In the genomic region with DNA sequence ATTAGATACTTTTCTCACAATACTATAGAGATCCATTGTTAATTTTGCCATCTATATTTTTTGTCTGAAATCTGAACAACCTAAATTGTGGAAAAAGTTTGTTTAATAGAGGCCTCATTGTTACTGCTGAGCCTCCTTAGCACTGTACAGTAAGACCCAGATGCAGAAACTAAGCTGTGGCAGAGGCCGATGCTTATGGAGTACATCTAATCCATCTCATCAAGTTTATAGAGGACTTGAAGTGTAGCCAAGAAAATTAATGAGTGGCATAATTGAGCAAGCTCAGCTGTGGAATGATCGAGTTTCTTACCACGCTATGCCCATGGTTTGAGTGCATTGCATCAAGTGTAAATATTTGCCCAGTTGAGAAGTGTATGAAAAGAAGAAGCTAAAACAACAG, we compare ENCODE assay signal across 29 mouse cellular contexts.
DNase-seq lines count a peak whose midpoint lies in the region; ATAC-seq and TF ChIP-seq lines count a peak whose summit lies in the region.
"Had no signal": no experiment of that assay in that cellular context is flagged by ENCODE, and none has a peak within 500 bp of the region (broad histone marks: within the 10 kb centered on the region; RNA-seq: fewer than 3 reads in every experiment).

No protein-coding gene starts in this region.

- H3K79me2 ChIP-seq in heart, adult 2 months (replicated peaks; ENCODE audit: control insufficient read depth, insufficient read depth, low read length): no peaks in the 10 kb centered on the region

- H3K27ac ChIP-seq in hindbrain, embryonic 14.5 days: no peak overlapping the region
- H3K27ac ChIP-seq in hindbrain, postnatal 0 days: no peak overlapping the region
- no peak overlapping the region for H3K27ac ChIP-seq in midbrain, postnatal 0 days (ENCODE audit: low read depth, low read length)
- H3K27ac ChIP-seq in midbrain, embryonic 10.5 days (replicated peaks): no peak overlapping the region
- H3K27ac ChIP-seq in forebrain, embryonic 16.5 days (ENCODE audit: low read length): no peak overlapping the region
- H3K27ac ChIP-seq in heart, adult 2 months: no peak overlapping the region
- H3K27ac ChIP-seq: heart, embryonic 10.5 days; heart, embryonic 15.5 days; hindbrain, embryonic 12.5 days; kidney, embryonic 15.5 days; layer of hippocampus, adult 2 months; left cerebral cortex, adult 2 months; liver, embryonic 14.5 days; macrophage; midbrain, embryonic 15.5 days; neural tube, embryonic 13.5 days had no signal

- TF ChIP-seq CTCF in hindbrain, postnatal 0 days (IDR thresholded peaks at IDR 0.05; ENCODE audit: low read depth): no peak
- no peak for TF ChIP-seq CTCF in midbrain, postnatal 0 days (IDR thresholded peaks at IDR 0.05)
- no peak for TF ChIP-seq CTCF in heart, adult 2 months (IDR thresholded peaks at IDR 0.05)

- H3K36me3 ChIP-seq in hindbrain, embryonic 14.5 days (replicated peaks; ENCODE audit: control insufficient read depth, insufficient read depth): no peaks in the 10 kb centered on the region
- H3K36me3 ChIP-seq in hindbrain, postnatal 0 days (ENCODE audit: insufficient read depth, low read length): no peaks in the 10 kb centered on the region
- H3K36me3 ChIP-seq in midbrain, postnatal 0 days (ENCODE audit: insufficient read depth, low read length): no peaks in the 10 kb centered on the region
- H3K36me3 ChIP-seq in midbrain, embryonic 10.5 days: no peaks in the 10 kb centered on the region
- H3K36me3 ChIP-seq in forebrain, embryonic 16.5 days (ENCODE audit: control insufficient read depth, insufficient read depth): no peaks in the 10 kb centered on the region
- H3K36me3 ChIP-seq in heart, adult 2 months (ENCODE audit: control insufficient read depth, insufficient read depth, low read length): no peaks in the 10 kb centered on the region; the same call in 1 of the 2 replicates
- H3K36me3 ChIP-seq: heart, embryonic 15.5 days; hindbrain, embryonic 12.5 days; midbrain, embryonic 15.5 days; neural tube, embryonic 13.5 days had no signal

- H3K9me3 ChIP-seq in hindbrain, embryonic 14.5 days (ENCODE audit: control insufficient read depth, low read length): no peaks in the 10 kb centered on the region
- no peaks in the 10 kb centered on the region for H3K9me3 ChIP-seq in hindbrain, postnatal 0 days (ENCODE audit: low read length)
- no peaks in the 10 kb centered on the region for H3K9me3 ChIP-seq in midbrain, postnatal 0 days (ENCODE audit: low read length)
- H3K9me3 ChIP-seq in midbrain, embryonic 10.5 days (replicated peaks): no peaks in the 10 kb centered on the region
- no peaks in the 10 kb centered on the region for H3K9me3 ChIP-seq in forebrain, embryonic 16.5 days (ENCODE audit: control insufficient read depth, low read length)
- H3K9me3 ChIP-seq: heart, embryonic 10.5 days; heart, embryonic 15.5 days; hindbrain, embryonic 12.5 days; kidney, embryonic 15.5 days; midbrain, embryonic 15.5 days; neural tube, embryonic 13.5 days had no signal

- no peak for TF ChIP-seq EP300 in heart, adult 2 months (IDR thresholded peaks at IDR 0.05; ENCODE audit: insufficient read depth, low read depth, low read length)

- H3K4me3 ChIP-seq in hindbrain, embryonic 14.5 days (replicated peaks; ENCODE audit: low read length): no peak overlapping the region
- H3K4me3 ChIP-seq in hindbrain, postnatal 0 days (ENCODE audit: low read length): no peak overlapping the region
- no peak overlapping the region for H3K4me3 ChIP-seq in midbrain, postnatal 0 days (ENCODE audit: low read depth, low read length)
- H3K4me3 ChIP-seq in midbrain, embryonic 10.5 days: no peak overlapping the region
- no peak overlapping the region for H3K4me3 ChIP-seq in forebrain, embryonic 16.5 days (replicated peaks; ENCODE audit: low read length)
- no peak overlapping the region for H3K4me3 ChIP-seq in heart, adult 2 months
- H3K4me3 ChIP-seq: heart, embryonic 10.5 days; heart, embryonic 15.5 days; hindbrain, embryonic 12.5 days; kidney, embryonic 15.5 days; layer of hippocampus, adult 2 months; left cerebral cortex, adult 2 months; midbrain, embryonic 15.5 days; myocyte; neural tube, embryonic 13.5 days had no signal

- no peak overlapping the region for H3K4me2 ChIP-seq in hindbrain, embryonic 14.5 days (replicated peaks)
- no peak overlapping the region for H3K4me2 ChIP-seq in hindbrain, postnatal 0 days (ENCODE audit: low read depth, low read length)
- H3K4me2 ChIP-seq in midbrain, postnatal 0 days (ENCODE audit: low read depth, low read length, poor library complexity, severe bottlenecking): no peak overlapping the region
- H3K4me2 ChIP-seq in forebrain, embryonic 16.5 days (ENCODE audit: low read length): no peak overlapping the region
- H3K4me2 ChIP-seq: heart, embryonic 15.5 days; hindbrain, embryonic 12.5 days; kidney, embryonic 15.5 days; midbrain, embryonic 15.5 days; neural tube, embryonic 13.5 days had no signal

- ATAC-seq in hindbrain, embryonic 14.5 days (ENCODE audit: low FRiP score): peak; percentile 55; the same call in 1 of the 2 replicates
- no peak for ATAC-seq in hindbrain, postnatal 0 days
- no peak for ATAC-seq in midbrain, postnatal 0 days (ENCODE audit: low FRiP score)
- peak; percentile 55; the same call in 1 of the 2 replicates for ATAC-seq in forebrain, embryonic 16.5 days
- ATAC-seq: CD4-positive, CD25-positive, alpha-beta regulatory T cell, adult 4 months; intestine, postnatal 0 days; midbrain, embryonic 15.5 days had no signal

- WGBS in hindbrain, embryonic 14.5 days: 63% methylated on average over 3 of the region's 3 CpGs
- WGBS in hindbrain, postnatal 0 days: 42% methylated on average over 3 of the region's 3 CpGs
- 82% methylated on average over 3 of the region's 3 CpGs for WGBS in midbrain, postnatal 0 days
- WGBS in midbrain, embryonic 10.5 days: 84% methylated on average over 3 of the region's 3 CpGs
- WGBS in forebrain, embryonic 16.5 days: 22% methylated on average over 3 of the region's 3 CpGs
- 85% methylated on average over 3 of the region's 3 CpGs for WGBS in heart, adult 2 months

- no peaks in the 10 kb centered on the region for H3K4me1 ChIP-seq in hindbrain, embryonic 14.5 days (replicated peaks; ENCODE audit: control insufficient read depth, insufficient read depth, low read length)
- no peaks in the 10 kb centered on the region for H3K4me1 ChIP-seq in hindbrain, postnatal 0 days (ENCODE audit: insufficient read depth, low read length)
- no peaks in the 10 kb centered on the region for H3K4me1 ChIP-seq in midbrain, postnatal 0 days (ENCODE audit: insufficient read depth, low read length)
- H3K4me1 ChIP-seq in midbrain, embryonic 10.5 days: no peaks in the 10 kb centered on the region
- H3K4me1 ChIP-seq in forebrain, embryonic 16.5 days (replicated peaks; ENCODE audit: control insufficient read depth, insufficient read depth, low read length): 0 out of 2 replicates have a peak, but pooled peaks cover 2% of the 10 kb centered on the region
- no peaks in the 10 kb centered on the region for H3K4me1 ChIP-seq in heart, adult 2 months (ENCODE audit: control insufficient read depth, insufficient read depth, low read length)
- H3K4me1 ChIP-seq: heart, embryonic 10.5 days; heart, embryonic 15.5 days; midbrain, embryonic 15.5 days; neural tube, embryonic 13.5 days had no signal

- intact Hi-C loops in heart, adult 2 months (cut with DNase I): no loop called here

- H3K9ac ChIP-seq in hindbrain, embryonic 14.5 days: no peak overlapping the region
- no peak overlapping the region for H3K9ac ChIP-seq in hindbrain, postnatal 0 days (replicated peaks; ENCODE audit: low read length)
- H3K9ac ChIP-seq in midbrain, postnatal 0 days (replicated peaks; ENCODE audit: low read length, poor library complexity, severe bottlenecking): no peak overlapping the region
- no peak overlapping the region for H3K9ac ChIP-seq in forebrain, embryonic 16.5 days (replicated peaks; ENCODE audit: low read depth, low read length)
- no peak overlapping the region for H3K9ac ChIP-seq in heart, adult 2 months (ENCODE audit: low read depth, low read length)
- H3K9ac ChIP-seq: heart, embryonic 15.5 days; hindbrain, embryonic 12.5 days; kidney, embryonic 15.5 days; liver, embryonic 14.5 days; midbrain, embryonic 15.5 days; neural tube, embryonic 13.5 days had no signal

- DNase-seq in hindbrain, embryonic 14.5 days (ENCODE audit: low spot score): no peak
- no peak for DNase-seq in hindbrain, postnatal 0 days (ENCODE audit: low spot score)
- DNase-seq in midbrain, postnatal 0 days (ENCODE audit: low spot score): peak; percentile 21
- no peak for DNase-seq in midbrain, embryonic 10.5 days (ENCODE audit: low spot score)
- peak; percentile 7 for DNase-seq in fat pad, adult 2 months (ENCODE audit: extremely low read depth, low read depth, low spot score)
- DNase-seq in heart, adult 2 months: no peak
- DNase-seq: adrenal gland, postnatal 25 days; cerebellum, adult 18-20 months; cerebellum, postnatal 25 days; gastrocnemius, postnatal 14 days; kidney, postnatal 36 days; lung, adult 2 months; lung, postnatal 10 days; right cerebral cortex, postnatal 25 days; thymus, postnatal 14 days had no signal

- TF ChIP-seq POLR2A in heart, adult 2 months (IDR thresholded peaks at IDR 0.05; ENCODE audit: insufficient read depth, low read depth, low read length): no peak

- H3K27me3 ChIP-seq in hindbrain, embryonic 14.5 days (ENCODE audit: control insufficient read depth, insufficient read depth, low read length): no peaks in the 10 kb centered on the region
- no peaks in the 10 kb centered on the region for H3K27me3 ChIP-seq in hindbrain, postnatal 0 days (ENCODE audit: insufficient read depth, low read length)
- no peaks in the 10 kb centered on the region for H3K27me3 ChIP-seq in midbrain, postnatal 0 days (ENCODE audit: insufficient read depth, low read length)
- no peaks in the 10 kb centered on the region for H3K27me3 ChIP-seq in midbrain, embryonic 10.5 days (ENCODE audit: low read depth, poor library complexity, severe bottlenecking)
- H3K27me3 ChIP-seq in forebrain, embryonic 16.5 days (replicated peaks; ENCODE audit: control insufficient read depth, insufficient read depth, low read length): no peaks in the 10 kb centered on the region
- no peaks in the 10 kb centered on the region for H3K27me3 ChIP-seq in heart, adult 2 months (ENCODE audit: control insufficient read depth, insufficient read depth, low read length)
- H3K27me3 ChIP-seq: heart, embryonic 15.5 days; hindbrain, embryonic 12.5 days; kidney, embryonic 15.5 days; midbrain, embryonic 15.5 days; neural tube, embryonic 13.5 days had no signal

Comparison
In these comparisons a context has a peak if more than half of its experiments do, and no peak if none do; other contexts are left out.
1. ATAC-seq: peak in hindbrain, embryonic 14.5 days (single experiment) and forebrain, embryonic 16.5 days (single experiment); none in hindbrain, postnatal 0 days (single experiment) and midbrain, postnatal 0 days (single experiment).
2. DNase-seq: peak in midbrain, postnatal 0 days (single experiment) and fat pad, adult 2 months (single experiment); none in hindbrain, embryonic 14.5 days (single experiment), hindbrain, postnatal 0 days (single experiment), midbrain, embryonic 10.5 days (single experiment) and heart, adult 2 months (0 of 2).